Mouse (Mus musculus) right cerebral cortex, postnatal 14 days (tissue): ENCODE data around the gene Zyx.

Experiments used
- DNase-seq: peaks from one replicate; pipeline ENCODE4 v3.0.0; 2022

Gene Zyx

DNA sequence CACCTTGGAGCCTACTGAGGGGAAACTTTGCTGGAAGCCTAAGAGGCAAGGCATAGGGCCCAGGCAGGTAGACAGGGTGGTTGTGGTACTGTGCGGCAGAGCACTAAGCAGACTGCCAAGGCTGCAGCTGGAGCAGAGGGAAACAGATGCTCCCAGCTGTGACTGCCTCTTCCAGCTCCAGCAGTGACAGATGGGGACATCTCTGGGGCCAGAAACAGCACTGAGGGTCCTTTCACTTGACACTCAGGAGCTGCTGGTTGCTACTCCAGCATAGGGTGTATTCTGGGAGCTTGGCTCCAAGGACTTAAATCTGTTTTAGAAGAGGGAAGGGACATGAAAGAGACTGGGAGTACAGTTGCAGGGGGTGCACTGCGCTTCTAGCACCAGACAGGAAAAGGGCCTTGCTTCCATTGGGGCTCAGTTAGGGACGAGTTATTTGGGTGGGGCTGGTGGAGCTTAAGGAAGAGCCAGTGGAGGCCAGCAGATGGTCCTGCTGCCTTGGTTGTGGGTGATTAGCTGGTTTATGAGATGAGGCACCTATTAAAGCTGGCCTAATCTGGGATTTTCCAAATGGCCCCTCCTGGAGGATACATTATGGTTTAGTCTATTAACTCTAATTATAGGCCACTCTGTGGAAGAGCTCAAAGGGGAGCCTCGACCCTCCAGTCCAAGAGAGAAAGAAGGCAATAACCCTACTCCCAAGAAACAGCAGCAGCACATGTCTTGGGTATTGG, 21.4 kb downstream of the Zyx start:
- no peak for DNase-seq

DNA sequence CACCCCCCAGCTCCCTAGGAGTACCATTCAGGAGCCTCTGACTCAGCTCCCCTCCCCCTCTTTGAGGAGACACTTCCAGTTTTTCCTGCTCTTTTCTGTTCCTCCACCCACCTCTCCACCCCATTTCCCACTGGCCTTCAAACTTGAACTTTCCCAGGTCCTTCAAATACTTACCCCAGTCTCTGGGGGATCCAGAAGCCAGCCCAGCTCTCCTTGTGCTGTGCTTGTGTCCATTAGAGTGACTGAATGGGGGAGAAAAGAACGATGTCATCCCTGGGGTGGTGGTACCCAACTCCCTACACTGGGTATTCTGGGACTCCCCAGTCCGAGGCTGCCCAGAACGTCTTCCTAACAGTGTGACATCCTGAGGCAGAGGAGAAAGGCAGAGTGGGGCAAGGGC, 22.6 kb downstream of the Zyx start:
- DNase-seq: no peak

DNA sequence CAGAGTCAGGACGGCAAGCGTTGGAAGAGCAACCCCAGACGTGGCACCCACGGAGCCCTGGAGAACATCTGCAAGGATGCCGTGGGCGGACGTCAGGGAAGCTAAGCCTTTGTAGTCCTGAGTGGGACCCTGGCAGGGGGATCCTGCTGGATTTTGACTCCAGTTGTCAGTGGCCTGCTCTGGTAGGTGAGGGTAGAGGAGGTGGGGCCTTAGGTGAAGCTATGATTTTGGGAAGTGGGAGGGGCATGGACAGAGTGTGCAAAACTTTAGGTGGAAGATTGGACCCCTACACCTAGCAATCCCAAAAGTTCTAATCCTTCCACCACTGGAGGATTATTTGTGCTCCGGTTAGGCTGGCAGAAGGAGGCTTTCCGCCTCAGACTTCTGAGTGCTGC, 23.0 kb downstream of the Zyx start:
- no peak for DNase-seq

DNA sequence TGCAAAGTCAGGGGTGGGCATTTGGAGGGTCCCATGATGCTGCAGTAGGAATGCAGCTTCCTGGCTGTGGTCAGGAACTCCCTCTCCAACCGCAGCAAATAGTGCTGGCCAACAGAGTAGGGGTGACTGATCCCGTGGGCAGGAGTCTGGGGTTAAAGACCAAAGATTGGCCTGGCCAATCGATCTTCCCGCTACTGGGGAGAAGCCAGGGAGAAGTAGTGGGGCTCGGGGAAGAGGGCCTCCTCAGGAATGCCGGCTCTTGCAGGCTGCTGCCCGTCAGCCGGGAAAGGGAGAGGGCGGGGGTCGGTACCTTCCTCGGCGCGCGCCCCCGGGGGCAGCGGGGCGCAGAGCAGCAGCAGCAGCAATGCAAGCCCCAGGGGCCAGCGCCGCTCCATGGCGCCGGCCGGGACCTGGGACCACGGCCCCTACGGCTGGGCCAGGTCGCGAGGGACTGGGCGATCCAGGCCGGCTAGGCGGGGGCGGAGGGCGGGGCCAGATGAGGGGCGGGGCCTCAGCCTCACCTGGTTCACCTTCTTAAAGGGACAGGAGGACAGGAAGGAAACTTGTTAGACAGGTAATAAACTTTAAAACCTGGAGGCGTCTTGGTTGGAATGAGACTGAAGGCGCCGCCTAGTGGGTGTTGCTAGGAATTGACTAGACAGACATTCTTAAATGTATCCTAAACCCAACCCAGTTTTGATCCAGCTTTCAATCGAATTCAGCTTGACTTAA, 23.6 kb downstream of the Zyx start, which contains the start of gene Epha1:
Gene Epha1, minus strand, starts transcription at position 453 of the 732 bp plus-strand sequence.
- DNase-seq: peak; percentile 62

DNA sequence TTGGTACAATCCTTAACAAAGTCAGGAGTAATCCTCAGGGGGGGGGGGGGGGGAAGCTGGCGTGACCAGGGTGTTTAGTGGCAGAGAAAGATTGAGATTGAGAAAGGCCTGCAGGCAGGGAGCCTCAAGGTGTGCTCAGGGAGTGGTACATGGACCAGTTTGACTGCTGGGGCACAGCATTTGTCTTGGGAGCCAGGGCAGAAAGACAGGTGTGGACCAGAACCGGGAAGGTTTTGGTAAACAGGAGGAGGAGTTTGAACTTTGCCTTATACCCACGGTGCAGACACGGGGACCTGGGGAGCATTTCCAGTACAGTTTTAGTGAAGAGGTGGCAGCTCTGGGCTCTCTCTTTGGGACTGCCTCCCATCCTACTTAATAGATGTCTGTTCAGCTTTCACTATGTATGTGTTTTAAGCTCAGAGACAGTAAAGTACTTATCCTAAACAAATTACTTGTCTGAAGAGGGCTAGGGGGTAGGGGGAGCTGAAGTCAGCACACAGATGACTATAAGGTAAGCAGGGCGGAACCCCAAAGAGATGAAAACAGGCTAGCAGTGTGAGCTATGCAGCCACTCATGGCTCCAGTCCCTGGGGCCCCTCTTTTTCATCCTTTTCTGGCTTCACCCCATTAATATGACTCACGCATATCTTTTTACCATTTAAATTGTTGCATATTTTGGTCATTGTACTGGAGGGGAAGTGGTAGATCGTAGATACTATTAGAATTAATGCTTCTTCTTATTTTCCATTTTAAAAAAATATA, 24.4 kb downstream of the Zyx start:
- DNase-seq: no peak

DNA sequence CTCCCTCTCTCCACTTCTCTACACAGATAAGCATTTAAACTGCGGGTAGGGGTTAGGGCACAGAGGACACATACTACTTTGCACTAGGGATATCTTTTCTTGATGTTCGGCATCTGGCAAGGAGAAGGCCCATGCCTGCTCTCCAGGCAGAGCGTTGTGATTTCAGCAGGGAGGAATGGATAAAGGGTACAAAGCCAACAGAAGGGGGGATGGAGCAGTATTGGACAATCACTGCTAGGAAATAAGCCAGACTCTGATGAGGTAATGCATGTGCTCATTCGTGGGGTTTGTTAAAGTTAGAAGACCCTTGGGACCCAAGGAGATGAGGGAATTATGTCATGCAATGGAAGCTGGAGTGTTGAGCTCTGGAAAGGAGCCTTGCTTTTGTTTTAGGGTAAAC, 25.3 kb downstream of the Zyx start:
- no peak for DNase-seq

DNA sequence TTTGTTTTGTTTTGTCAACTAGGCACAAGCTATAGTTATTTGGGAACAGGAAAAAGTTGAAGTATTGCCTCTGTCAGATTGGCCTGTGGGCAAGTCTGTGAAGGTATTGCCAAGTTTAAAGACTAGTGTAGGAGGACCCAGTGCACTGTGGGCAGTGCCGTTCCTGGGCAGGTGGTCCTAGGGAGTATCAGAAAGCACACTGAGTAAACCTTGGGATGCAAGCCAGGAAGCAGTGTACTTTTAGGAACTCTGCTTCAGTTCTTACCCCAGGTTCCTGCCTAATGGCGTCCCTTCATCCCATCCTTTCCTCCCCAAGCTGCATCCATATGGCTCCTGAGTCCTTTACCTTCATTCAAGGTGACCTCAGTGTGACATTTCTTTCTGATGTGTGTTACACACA, 25.7 kb downstream of the Zyx start:
- no peak for DNase-seq

DNA sequence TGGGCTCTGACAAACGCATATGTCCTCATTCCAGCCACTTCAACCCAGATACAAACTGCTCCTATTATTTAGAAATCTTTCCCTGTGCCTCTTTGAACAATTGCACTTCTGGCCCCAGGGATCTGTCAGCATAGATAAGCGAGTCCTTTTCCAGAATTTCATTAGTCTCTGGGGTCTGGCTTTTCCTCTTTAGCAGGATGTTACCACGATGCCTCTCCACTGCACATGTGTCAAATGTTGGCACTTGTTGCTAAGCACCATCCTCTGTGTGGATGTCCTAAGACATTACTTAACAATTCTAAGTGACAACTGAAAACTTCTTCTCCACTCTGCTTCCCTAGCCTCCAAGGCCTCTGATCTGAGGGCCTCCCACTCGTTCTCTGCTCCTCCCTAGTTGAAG, 26.6 kb downstream of the Zyx start:
- DNase-seq: no peak

DNA sequence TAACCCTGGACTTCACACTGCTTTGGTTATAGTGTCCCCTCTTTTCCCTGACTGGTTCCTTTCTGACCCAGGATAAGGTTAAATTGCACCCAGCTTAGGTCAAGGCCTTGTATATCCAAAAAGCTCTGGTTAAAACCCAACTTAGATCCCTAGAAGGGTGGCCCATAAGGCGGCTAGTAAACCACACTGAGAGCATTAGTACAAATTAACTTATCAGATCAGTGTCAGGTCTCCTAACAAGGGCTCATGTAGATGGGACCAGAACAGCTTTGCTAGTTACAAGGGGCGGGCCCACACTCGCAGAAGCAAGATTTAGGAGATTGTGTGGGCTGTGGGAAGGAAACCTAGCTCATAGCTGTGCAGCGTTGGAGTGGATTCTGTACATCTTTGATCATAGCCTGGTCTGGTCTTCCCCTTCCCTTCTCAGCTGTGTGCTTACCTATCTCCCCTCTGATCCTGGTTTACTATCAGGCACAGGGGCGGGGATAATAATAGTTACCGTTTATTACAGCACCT, 27.1 kb downstream of the Zyx start:
- no peak for DNase-seq

DNA sequence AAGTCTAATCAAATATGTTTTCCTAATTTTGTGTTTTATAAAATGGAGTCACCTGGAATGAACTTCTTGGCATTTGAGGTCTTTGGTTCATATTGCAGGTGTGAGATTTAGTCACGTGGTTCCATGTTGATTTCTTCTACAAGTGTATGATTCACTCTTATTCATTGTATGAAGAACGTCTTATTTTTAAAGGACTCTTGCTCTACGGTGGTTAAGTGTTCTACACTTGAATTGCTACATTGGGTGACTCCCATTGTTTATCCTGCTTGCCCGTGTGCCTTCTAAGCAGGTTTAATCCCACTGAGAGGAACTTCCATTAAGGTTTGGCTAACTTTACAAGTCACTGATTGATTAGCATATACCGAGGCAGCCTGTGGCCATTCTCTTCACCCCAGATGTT, 27.9 kb downstream of the Zyx start:
- DNase-seq: no peak

DNA sequence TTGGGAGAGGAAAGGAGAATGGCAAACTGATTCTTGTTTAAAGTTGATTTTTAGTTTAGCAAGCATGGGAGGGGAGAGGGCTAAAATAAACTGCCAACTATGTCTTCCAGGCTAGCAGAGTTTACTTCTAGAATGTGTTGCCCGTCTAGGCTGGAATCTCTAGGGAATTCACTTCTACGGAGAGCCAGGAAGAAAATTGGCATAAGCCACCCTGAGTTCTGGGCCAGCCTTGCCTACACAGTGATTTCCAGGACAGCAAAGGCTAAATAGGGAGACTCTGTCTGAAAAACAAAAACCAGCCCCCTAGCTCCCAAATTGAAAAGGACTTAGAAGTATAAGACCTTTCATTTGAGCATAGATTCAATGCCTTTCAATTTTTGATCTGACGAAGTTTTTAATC, 30.1 kb downstream of the Zyx start:
- DNase-seq: no peak

DNA sequence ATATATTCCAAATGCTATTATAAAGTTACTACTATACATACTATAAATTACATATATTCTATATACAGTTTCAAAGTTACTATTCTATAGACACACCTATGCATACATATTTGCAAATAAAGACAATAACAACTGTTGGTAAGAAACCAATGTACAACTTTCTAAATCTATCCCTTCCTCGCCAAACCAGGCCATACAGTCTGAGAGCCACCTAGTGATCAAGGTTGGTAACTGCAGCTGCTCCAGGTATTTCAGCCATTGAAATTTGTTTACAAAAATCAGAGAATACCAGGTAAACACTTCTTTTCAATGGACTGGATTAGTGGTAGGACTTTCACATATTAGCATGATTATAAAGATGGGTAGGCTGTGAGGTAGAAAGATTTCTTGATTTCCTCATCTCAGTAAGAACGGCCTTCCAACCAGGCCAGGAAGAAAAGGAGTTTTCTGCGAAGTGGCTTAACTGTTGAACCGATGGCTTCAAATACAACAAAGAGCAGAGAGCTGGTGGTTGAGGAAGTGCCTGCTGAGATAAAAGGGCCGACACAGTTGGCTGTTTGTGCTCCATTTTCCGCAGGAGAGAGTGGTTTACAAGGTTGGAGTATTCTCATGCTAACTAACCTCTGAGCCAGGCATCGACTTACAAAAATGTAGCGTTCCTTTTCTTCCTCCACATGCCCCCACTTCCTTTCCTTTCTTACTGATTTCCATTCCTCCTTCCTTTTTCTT, 31.1 kb downstream of the Zyx start:
- DNase-seq: no peak

DNA sequence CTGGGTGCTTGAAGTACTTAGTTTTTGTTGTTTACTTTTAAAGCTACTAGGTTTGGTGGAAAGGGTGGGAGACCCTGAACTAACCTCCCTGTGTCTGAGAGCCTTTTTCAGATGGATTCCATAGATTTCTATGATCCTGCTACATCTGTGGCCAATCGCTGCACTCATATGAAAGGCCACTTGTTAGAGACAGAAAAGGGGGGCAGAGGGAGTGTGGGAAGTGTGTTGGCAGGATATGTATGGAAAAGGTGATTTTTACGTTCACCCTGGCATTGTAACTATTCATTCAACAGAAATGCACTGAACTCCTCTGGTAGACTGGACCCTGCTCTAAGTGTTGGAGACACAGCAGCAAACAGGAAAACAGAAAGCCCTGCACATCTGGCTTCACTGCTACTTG, 31.8 kb downstream of the Zyx start:
- no peak for DNase-seq

DNA sequence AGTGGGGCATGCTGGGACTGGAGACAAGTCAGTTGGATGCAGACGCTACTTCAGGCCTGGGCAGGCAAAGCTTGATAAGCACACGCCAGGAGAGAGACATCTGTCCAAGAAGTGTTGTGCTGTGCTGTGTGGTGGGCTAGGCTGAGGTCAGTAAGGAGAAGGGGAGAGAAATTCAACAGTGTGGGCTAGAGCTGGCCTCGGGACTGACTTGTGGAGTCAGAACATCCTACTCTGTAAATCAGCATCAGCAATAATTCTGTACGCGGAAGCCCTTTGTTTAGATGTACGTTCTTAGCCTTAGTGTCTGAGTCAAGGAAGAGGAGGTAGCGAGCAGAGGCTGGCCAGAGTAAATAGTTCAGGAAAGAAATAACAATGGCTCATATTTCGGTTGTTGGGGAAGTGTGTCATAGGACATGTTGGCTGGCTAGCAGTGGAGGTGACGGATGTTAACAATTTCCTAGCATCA, 32.5 kb downstream of the Zyx start:
- no peak for DNase-seq

DNA sequence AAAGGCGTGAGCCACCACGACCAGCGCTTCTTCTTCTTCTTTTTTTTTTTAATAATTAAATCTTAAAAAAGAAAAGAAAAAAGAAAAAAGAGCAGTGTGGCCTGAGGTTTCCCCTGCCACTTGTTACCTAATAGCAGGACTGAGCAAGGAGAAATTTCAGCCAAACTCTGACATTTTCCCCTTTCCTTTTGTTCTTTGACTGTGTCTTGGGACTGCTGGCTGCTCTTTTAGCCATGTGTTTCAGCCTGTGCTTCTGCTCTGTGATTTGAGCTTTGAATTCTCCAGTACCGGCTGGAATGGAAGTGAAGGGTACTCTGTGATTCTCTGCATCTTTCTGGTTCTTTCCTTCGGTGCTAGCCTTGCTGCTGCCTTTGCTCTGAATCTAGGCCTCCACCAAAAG, 33.9 kb downstream of the Zyx start:
- no peak for DNase-seq

DNA sequence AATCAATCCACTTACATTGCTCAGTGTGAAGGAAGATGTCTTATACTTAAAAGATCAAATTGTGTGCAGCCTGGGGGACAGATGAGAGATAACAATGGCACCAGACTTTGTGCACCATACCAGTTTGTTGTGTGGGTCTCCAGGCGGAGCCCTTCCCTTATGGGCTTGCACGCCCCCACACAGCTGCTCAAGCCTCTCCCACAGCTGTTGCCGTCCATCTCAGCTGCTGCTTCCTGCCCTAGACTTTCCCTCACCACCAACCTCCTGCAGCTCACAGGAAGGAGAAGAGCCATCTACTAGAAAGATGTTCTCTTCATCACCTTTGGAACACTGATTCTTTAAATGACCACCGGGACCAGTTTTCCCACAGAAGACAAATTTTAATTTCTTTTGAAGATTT, 36.2 kb downstream of the Zyx start:
- no peak for DNase-seq

DNA sequence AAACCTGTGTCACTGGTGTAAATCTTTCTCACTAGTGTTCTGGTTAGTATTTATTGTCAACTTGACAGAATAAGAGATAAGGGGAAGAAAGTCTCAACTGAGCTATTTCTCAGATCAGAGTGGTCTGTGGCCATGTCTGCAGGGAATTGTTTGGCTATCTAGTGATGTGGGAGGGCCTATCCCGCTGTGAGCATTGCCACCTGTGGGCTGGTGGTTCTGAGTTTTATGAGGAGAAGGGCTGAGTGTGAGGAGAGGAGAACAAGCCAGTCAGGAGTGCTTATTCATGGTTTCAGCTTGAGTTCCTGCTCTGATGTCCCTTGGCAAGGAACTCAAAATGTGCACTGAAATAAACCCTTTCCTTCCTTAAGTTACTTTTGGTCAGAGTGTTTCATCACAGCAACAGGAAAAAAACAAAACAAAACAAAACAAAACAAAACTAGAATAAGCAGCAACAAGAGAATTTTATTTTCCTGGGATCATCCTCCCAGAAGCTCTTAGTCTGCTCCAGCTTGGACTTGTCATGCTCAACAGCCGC, 42.4 kb downstream of the Zyx start:
- DNase-seq: no peak

DNA sequence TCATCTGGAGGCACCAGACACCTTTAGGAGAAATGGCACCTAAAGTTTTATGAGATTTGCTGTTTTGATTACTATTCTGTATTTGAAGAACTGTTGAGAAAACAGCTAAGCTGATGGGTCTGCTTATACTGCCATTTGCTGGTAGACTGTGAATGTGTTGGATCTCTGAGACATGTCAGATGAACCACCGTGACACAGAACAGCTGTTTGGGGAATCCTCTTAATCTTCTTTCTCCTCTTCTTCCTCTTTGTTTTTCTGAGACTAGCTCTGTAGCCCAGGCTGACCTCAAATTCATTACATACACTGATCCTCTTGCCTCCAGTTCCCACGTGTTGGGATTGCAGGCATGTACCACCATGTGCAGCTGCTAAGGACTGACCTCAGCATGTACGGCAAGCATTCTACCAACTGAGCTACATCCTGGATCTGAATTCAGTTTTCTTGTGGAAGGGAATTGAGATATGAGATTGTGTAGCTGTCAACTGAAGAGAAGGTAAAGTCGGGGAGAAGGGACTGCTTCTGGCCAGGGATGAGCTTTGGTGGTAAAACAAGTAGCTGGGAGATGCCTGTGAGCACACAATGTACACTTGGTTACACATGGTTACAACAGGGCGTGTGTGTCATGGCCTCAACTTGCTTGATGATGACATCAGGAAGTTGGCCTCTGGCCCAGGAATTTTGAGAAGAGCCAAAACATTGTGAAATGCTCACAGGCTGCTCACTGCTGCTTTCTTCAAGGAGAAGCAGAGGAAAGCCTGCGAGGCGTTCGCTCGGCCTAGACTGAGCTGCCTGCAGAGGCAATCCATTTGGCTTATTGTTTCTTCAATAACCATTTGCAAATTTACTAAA, 46.8 kb downstream of the Zyx start:
- DNase-seq: peak; percentile 30

DNA sequence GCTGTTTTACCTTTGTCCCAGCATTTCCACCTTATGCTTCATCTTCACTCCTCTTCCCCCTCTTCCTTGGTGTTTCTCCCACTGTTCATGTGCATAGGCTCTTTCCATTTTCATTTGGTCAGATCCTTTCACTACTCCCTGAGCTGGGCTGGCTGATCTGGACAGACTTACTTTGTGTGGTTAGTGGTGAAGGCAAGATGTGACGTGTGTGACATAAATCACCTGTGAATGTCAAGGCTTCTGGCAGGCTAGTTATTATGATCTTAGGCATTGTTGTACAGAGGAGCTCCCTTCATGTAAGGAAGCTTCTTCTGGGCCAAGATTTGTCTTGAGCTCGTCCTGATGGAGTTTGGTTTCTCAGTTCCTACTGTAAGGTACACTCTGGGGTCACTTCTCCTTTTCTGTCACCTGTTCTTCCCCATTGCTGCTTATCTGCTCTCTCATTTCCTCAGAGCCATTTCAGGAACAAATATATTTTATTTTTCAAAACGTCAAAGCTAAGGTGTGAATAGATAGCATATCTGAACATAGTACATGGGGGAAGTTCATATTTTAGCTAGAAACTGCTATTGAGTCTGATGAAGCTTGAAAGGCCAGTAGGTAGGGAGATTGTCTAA, 47.7 kb downstream of the Zyx start:
- no peak for DNase-seq

DNA sequence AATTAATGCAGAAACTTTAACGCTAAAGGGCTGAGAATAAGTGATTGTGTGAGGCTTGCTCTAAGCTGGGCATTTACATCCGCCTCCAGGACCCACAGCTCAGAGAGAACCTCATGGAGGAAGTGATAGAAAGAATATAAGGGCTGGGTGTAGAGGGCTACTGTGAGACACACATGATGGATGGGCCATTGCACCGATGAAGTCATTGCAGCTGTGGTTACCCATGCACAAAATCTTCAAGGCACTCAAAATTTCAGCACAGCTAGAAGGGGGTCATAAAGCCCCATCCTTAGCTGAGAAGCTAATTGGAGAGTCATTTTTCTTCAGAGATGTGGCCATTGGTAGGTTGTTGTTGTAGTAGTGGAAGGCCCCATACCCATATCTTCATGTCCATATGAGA, 48.9 kb downstream of the Zyx start:
- DNase-seq: no peak

DNA sequence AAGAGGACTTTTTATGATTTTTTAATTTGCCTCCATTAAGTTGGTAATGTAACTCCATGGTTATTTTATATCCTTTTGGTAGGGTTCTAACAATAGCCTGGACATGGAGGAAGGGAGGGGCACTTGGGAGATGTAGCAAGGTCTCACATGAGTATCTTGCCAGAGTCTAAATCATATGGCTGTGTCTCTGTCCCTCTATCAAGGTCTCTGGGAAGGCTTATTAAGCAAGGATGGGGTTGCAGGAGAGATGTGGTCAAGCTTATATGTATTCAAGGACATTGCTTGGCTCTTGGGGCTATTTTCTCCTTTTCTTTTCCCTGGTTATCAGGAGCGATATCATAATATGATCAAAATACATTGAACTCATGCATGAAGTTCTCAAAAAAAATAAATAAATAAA, 49.6 kb downstream of the Zyx start:
- DNase-seq: no peak
